Mouse (Mus musculus) thymus, adult 2 months (tissue): ENCODE data around the gene Sema6d.

Experiments
- CTCF ChIP-seq: fragments of 200-500 bp; IDR thresholded peaks from 2 replicates; pipeline ENCODE4 v1.5.1; 2012; ENCODE audit warnings: mild to moderate bottlenecking, control low read depth, low read length, moderate library complexity, borderline replicate concordance; ENCODE audit not compliant: control insufficient read depth, poor library complexity, insufficient read depth; ENCODE audit errors: extremely low read depth
- POLR2A ChIP-seq: fragments of 200-500 bp; IDR thresholded peaks from 2 replicates; pipeline ENCODE4 v1.6.1; 2012; ENCODE audit warnings: mild to moderate bottlenecking, low read length, control low read depth, moderate library complexity; ENCODE audit not compliant: control insufficient read depth, poor library complexity, insufficient read depth; ENCODE audit errors: extremely low read depth

GRCm38 (mm10) chr2:124467429-124467828 lies 377.7 kb downstream of the Sema6d start:
- TF ChIP-seq CTCF (no peak), POLR2A (no peak)
